Mouse (Mus musculus) kidney, postnatal 36 days (tissue): ENCODE results near the gene Cutal.

Source experiments
- DNase-seq, 2 experiments: peaks; one replicate each; pipeline ENCODE4 v3.0.0; 2021 to 2022; ENCODE audit warnings: mixed read lengths in 2 of 2

Gene Cutal

GRCm38 (mm10) chr2:34884186-34884585 is 10.0 kb downstream of the Cutal start:
- DNase-seq: no peak

GRCm38 (mm10) chr2:34893950-34894349 is 19.8 kb downstream of the Cutal start:
- no peak for DNase-seq

- no peak for DNase-seq
Measured at GRCm38 (mm10) chr2:34895503-34896113, 21.4 kb downstream of the Cutal start.

- no peak for DNase-seq
Measured at GRCm38 (mm10) chr2:34896821-34897460, 22.7 kb downstream of the Cutal start.

- peak; percentile 74 to 75 for DNase-seq
Measured at GRCm38 (mm10) chr2:34897820-34898219, 23.6 kb downstream of the Cutal start.

- DNase-seq: no peak
Measured at GRCm38 (mm10) chr2:34899682-34900081, 25.5 kb downstream of the Cutal start.

GRCm38 (mm10) chr2:34900412-34900811 is 26.2 kb downstream of the Cutal start:
- no peak for DNase-seq

- DNase-seq: no peak
Measured at GRCm38 (mm10) chr2:34901726-34902125, 27.5 kb downstream of the Cutal start.

- peak; percentile 30 to 54 for DNase-seq
Measured at GRCm38 (mm10) chr2:34902731-34903130, 28.5 kb downstream of the Cutal start.

GRCm38 (mm10) chr2:34903191-34903590 is 29.0 kb downstream of the Cutal start:
- DNase-seq: no peak

- no peak for DNase-seq
Measured at GRCm38 (mm10) chr2:34903652-34904405, 29.6 kb downstream of the Cutal start.

- peak; percentile 100 for DNase-seq
Measured at GRCm38 (mm10) chr2:34904849-34905542, 30.8 kb downstream of the Cutal start.

- DNase-seq: no peak
Measured at GRCm38 (mm10) chr2:34906426-34906825, 32.2 kb downstream of the Cutal start.

GRCm38 (mm10) chr2:34906861-34907604 is 32.8 kb downstream of the Cutal start:
- DNase-seq: peak; percentile 34 to 61

- no peak for DNase-seq
Measured at GRCm38 (mm10) chr2:34909719-34910118, 35.5 kb downstream of the Cutal start.

- no peak for DNase-seq
Measured at GRCm38 (mm10) chr2:34911871-34912270, 37.7 kb downstream of the Cutal start.

GRCm38 (mm10) chr2:34912613-34913012 is 38.4 kb downstream of the Cutal start:
- no peak for DNase-seq

GRCm38 (mm10) chr2:34913218-34914068 is 39.2 kb downstream of the Cutal start, which contains the start of gene Phf19:
TSS of gene Phf19 (minus strand) at chr2:34914026.
- peak; percentile 31 to 64 for DNase-seq

GRCm38 (mm10) chr2:34914069-34914822 is 40.0 kb downstream of the Cutal start:
- peak; percentile 35 to 61 for DNase-seq

GRCm38 (mm10) chr2:34914823-34915082 is 40.6 kb downstream of the Cutal start:
- DNase-seq: no peak

GRCm38 (mm10) chr2:34915103-34915502 is 40.9 kb downstream of the Cutal start:
- DNase-seq: no peak
